Mouse (Mus musculus): ENCODE data around the gene Hmmr. TPM values are rescaled to one million over a fixed set of nuclear protein-coding genes. Genes with fewer than 3 reads are reported as not detected.
A peak's percentile ranks its signal among the peaks of the same experiment; 100 is the strongest.

Gene Hmmr
- polyA plus RNA-seq, 1 experiment from 2014 or later: 60.1 TPM

GRCm38 (mm10) chr11:40692101-40692509, 41.1 kb downstream of the Hmmr start:
- WGBS (ENCODE audit: insufficient replicate concordance): under 1% methylated on average over 28 of the region's 28 CpGs

DNA sequence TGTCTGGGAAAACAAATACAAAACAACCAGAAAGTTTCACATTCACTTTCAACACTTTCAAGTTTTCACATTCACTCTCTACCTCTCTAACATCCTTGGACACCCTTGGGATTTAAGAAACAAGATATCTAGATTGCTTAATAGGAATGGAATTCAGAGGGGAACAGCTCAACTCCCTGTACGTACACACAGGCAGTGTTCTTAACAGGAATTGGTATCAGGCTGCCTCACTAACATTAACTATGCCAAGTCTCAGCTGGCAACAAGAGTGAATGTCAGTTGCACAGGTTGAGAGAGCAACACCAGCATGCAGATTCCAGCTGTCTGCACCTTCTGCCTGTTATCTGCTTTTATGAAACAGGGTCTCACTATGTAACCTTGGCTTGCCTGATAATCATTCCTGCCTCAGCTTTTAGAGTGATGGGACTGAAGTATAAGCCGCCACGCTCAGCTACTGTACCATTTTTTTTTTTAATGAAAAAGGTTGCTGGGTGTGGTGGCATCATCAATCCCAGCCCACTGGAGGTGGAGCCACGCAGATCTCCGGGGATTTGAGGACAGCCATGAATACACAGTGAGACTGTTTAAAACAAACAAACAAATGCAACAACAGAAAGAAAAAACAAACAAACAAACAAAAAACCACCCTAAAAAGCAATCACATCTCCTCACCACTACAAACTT, 42.6 kb downstream of the Hmmr start:
- ATAC-seq (replicated peaks; ENCODE audit: insufficient number of reproducible peaks, low FRiP score, low TSS enrichment): no peak
- Histone ChIP-seq H3K27me3 (ENCODE audit: control insufficient read depth, insufficient read depth, low read length) (no peaks in the 10 kb centered on the region), H3K9me3 (replicated peaks; ENCODE audit: control insufficient read depth, low read length) (no peaks in the 10 kb centered on the region), H3K27ac (ENCODE audit: low read depth, low read length) (peak overlapping the region; percentile 81), H3K36me3 (ENCODE audit: control insufficient read depth, insufficient read depth, low read length) (peaks cover 5% of the 10 kb centered on the region), H3K4me3 (ENCODE audit: low read depth, low read length) (peak overlapping the region; percentile 89), H3K4me1 (ENCODE audit: control insufficient read depth, insufficient read depth, low read length) (peaks cover 19% of the 10 kb centered on the region), H3K9ac (ENCODE audit: low read depth, low read length) (peak overlapping the region; percentile 92; the same call in 1 of the 2 replicates), H3K4me2 (peak overlapping the region; percentile 77)
- 36% methylated on average over 5 of the region's 5 CpGs for WGBS (ENCODE audit: insufficient replicate concordance)

More at GRCm38 (mm10) chr11:40692101-40692509, 41.1 kb downstream of the Hmmr start:
- H3K9me3 ChIP-seq (replicated peaks; ENCODE audit: control insufficient read depth, low read length): no peaks in the 10 kb centered on the region
- peak overlapping the region; percentile 92 for H3K9ac ChIP-seq (ENCODE audit: low read depth, low read length)
- no peaks in the 10 kb centered on the region; the same call in 1 of the 2 replicates for H3K36me3 ChIP-seq (ENCODE audit: control insufficient read depth, insufficient read depth, low read length)
- peak; percentile 72 for ATAC-seq (replicated peaks; ENCODE audit: insufficient number of reproducible peaks, low FRiP score, low TSS enrichment)
- H3K4me1 ChIP-seq (ENCODE audit: control insufficient read depth, insufficient read depth, low read length): peaks cover 19% of the 10 kb centered on the region
- peak overlapping the region; percentile 81 for H3K27ac ChIP-seq (ENCODE audit: low read depth, low read length)
- peak overlapping the region; percentile 77 for H3K4me2 ChIP-seq
- peak overlapping the region; percentile 89 for H3K4me3 ChIP-seq (ENCODE audit: low read depth, low read length)
- H3K27me3 ChIP-seq (ENCODE audit: control insufficient read depth, insufficient read depth, low read length): no peaks in the 10 kb centered on the region

DNA sequence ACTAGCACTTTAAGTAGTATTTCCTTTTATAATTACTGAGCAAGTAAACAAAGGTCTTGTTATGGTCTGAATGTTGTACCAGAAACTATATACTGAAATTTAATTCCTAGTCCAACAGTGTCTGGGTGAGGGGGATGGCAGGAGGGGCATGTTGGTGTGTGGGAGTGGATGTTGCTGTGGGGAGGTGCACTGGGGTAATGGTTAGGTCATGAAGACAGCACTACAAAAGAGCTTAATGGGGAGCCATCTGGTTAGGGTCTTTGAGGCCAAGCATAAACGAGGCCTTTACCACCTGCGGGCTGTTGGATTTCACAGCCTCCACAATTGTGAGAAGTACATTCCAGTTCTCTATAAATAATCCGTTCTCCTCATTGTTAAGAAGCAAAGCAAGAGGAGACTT, 49.9 kb downstream of the Hmmr start:
- 84% methylated on average over 3 of the region's 3 CpGs for WGBS (ENCODE audit: insufficient replicate concordance)
- Histone ChIP-seq H3K4me1 (ENCODE audit: control insufficient read depth, insufficient read depth, low read length) (no peaks in the 10 kb centered on the region), H3K9ac (ENCODE audit: low read depth, low read length) (no peak overlapping the region), H3K4me2 (no peak overlapping the region), H3K36me3 (ENCODE audit: control insufficient read depth, insufficient read depth, low read length) (peaks cover 48% of the 10 kb centered on the region), H3K4me3 (ENCODE audit: low read depth, low read length) (no peak overlapping the region), H3K27me3 (ENCODE audit: control insufficient read depth, insufficient read depth, low read length) (no peaks in the 10 kb centered on the region), H3K27ac (ENCODE audit: low read depth, low read length) (no peak overlapping the region), H3K9me3 (replicated peaks; ENCODE audit: control insufficient read depth, low read length) (no peaks in the 10 kb centered on the region)
- no peak for ATAC-seq (replicated peaks; ENCODE audit: insufficient number of reproducible peaks, low FRiP score, low TSS enrichment)

- WGBS (ENCODE audit: insufficient replicate concordance): 91% methylated on average over 3 of the region's 3 CpGs
- Histone ChIP-seq H3K9me3 (replicated peaks; ENCODE audit: control insufficient read depth, low read length) (no peaks in the 10 kb centered on the region), H3K36me3 (ENCODE audit: control insufficient read depth, insufficient read depth, low read length) (peaks cover 56% of the 10 kb centered on the region), H3K27ac (ENCODE audit: low read depth, low read length) (no peak overlapping the region), H3K27me3 (ENCODE audit: control insufficient read depth, insufficient read depth, low read length) (no peaks in the 10 kb centered on the region), H3K4me2 (no peak overlapping the region), H3K4me3 (ENCODE audit: low read depth, low read length) (no peak overlapping the region), H3K9ac (ENCODE audit: low read depth, low read length) (no peak overlapping the region), H3K4me1 (ENCODE audit: control insufficient read depth, insufficient read depth, low read length) (no peaks in the 10 kb centered on the region)
- no peak for ATAC-seq (replicated peaks; ENCODE audit: insufficient number of reproducible peaks, low FRiP score, low TSS enrichment)
Observed at GRCm38 (mm10) chr11:40682456-40682855, 50.8 kb downstream of the Hmmr start.

- ATAC-seq (replicated peaks; ENCODE audit: insufficient number of reproducible peaks, low FRiP score, low TSS enrichment): no peak
Observed at GRCm38 (mm10) chr11:40677169-40677568, 56.1 kb downstream of the Hmmr start.

DNA sequence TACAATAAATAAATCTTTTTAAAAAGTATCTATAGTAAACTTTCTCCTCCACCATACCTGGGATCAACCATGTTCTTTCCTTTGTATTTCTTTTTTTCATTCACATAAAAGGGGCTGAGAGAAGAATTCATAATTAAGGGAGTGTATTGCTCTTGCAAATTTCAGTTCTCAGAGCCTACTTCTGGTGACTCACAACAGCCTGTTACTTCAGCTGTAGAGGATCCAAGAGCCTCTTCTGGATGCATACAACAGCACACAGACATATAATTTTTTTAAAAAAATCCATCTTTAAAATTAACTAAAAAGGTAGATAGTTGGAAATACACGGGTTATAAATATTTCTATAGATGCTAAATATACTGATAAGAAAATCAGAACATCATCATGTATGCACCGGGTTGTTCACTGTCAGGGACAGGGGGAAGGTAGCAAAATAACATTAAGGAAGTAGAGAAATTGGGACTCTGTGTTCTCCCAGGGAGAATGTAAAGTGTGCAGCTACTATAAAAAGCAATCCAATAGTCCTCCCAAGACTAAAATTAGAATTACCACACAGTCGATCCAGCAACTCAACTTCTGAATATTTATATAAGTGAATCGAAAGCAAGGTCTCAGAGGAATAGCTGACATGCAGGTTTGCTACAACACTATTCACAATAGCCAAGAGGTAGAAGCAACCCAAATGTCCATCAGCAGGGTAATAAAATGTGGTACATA, 58.0 kb downstream of the Hmmr start:
- ATAC-seq (replicated peaks; ENCODE audit: insufficient number of reproducible peaks, low FRiP score, low TSS enrichment): no peak

More at GRCm38 (mm10) chr11:40677169-40677568, 56.1 kb downstream of the Hmmr start:
- WGBS (ENCODE audit: insufficient replicate concordance): 100% methylated on average over 1 of the region's 1 CpGs
- no peak overlapping the region for H3K4me3 ChIP-seq (ENCODE audit: low read depth, low read length)
- peaks cover 42% of the 10 kb centered on the region for H3K36me3 ChIP-seq (ENCODE audit: control insufficient read depth, insufficient read depth, low read length)
- H3K27ac ChIP-seq (ENCODE audit: low read depth, low read length): no peak overlapping the region
- no peaks in the 10 kb centered on the region for H3K9me3 ChIP-seq (replicated peaks; ENCODE audit: control insufficient read depth, low read length)
- no peaks in the 10 kb centered on the region for H3K4me1 ChIP-seq (ENCODE audit: control insufficient read depth, insufficient read depth, low read length)
- H3K4me2 ChIP-seq: no peak overlapping the region
- H3K27me3 ChIP-seq (ENCODE audit: control insufficient read depth, insufficient read depth, low read length): no peaks in the 10 kb centered on the region
- H3K9ac ChIP-seq (ENCODE audit: low read depth, low read length): no peak overlapping the region

More for the DNA sequence above, 58.0 kb downstream of the Hmmr start:
- Histone ChIP-seq H3K4me3 (ENCODE audit: low read depth, low read length) (no peak overlapping the region), H3K27ac (ENCODE audit: low read depth, low read length) (no peak overlapping the region), H3K27me3 (ENCODE audit: control insufficient read depth, insufficient read depth, low read length) (no peaks in the 10 kb centered on the region), H3K36me3 (ENCODE audit: control insufficient read depth, insufficient read depth, low read length) (peaks cover 28% of the 10 kb centered on the region), H3K9ac (ENCODE audit: low read depth, low read length) (no peak overlapping the region), H3K9me3 (replicated peaks; ENCODE audit: control insufficient read depth, low read length) (no peaks in the 10 kb centered on the region), H3K4me1 (ENCODE audit: control insufficient read depth, insufficient read depth, low read length) (no peaks in the 10 kb centered on the region), H3K4me2 (no peak overlapping the region)
- WGBS (ENCODE audit: insufficient replicate concordance): 75% methylated on average over 4 of the region's 4 CpGs

Other genes with a start within 250 kb of the Hmmr start
- gene Mat2b, start 38.2 kb downstream of the Hmmr start, polyA plus RNA-seq (2014; fragmentation: Nextera tagmentation; extraction: Ambion mirVana): 105 and 125 TPM in 2 replicates
- 129 and 130 TPM in 2 replicates for gene Nudcd2, start 245 bp upstream of the Hmmr start, polyA plus RNA-seq (2014; fragmentation: Nextera tagmentation; extraction: Ambion mirVana)
- gene Ccng1, start 21.9 kb upstream of the Hmmr start, polyA plus RNA-seq (2014; fragmentation: Nextera tagmentation; extraction: Ambion mirVana): 123 and 150 TPM in 2 replicates

All from heart, embryonic 11.5 days (tissue).